Mouse (Mus musculus) left cerebral cortex, postnatal 36 days (tissue): Measurements from ENCODE around the gene Otop2. TPM values are rescaled to one million over a fixed set of nuclear protein-coding genes. Genes with fewer than 3 reads are reported as not detected.
A peak's percentile ranks its signal among the peaks of the same experiment; 100 is the strongest.

Experiments
- DNase-seq, 2 experiments: peaks; one replicate each; pipeline ENCODE4 v3.0.0; 2021 to 2022; ENCODE audit warnings: low spot score in 2 of 2, mixed read lengths in 1 of 2
- intact Hi-C: fragments of 180-260 bp; cut with DNase I; formaldehyde crosslinking; loops from one replicate; pipeline ENCODE4 v1.15.1; 2025
- total RNA-seq, 2 experiments: library from RNA; stranded (reverse); gene quantifications; 2 replicates each; pipeline ENCODE4 v1.2.3; 2021

Otop2 gene
- total RNA-seq, 2 experiments from 2014 or later = 1.1 to 2.1 TPM

- intact Hi-C loops = no loop called here
- no peak for DNase-seq
These were observed 32.2 kb upstream of the Otop2 start for GRCm38 (mm10) chr11:115274771-115275170.

- no peak for DNase-seq
- intact Hi-C loops = no loop called here
These were observed 31.5 kb upstream of the Otop2 start for GRCm38 (mm10) chr11:115275509-115275908.

GRCm38 (mm10) chr11:115275954-115276353 lies 31.0 kb upstream of the Otop2 start:
- intact Hi-C loops = no loop called here
- DNase-seq = no peak

GRCm38 (mm10) chr11:115276780-115277603 lies 30.0 kb upstream of the Otop2 start, which contains the start of gene Fdxr:
Fdxr (minus strand) TSS chr11:115277050.
- intact Hi-C loops = no loop called here

GRCm38 (mm10) chr11:115277604-115277975 lies 29.4 kb upstream of the Otop2 start:
- intact Hi-C loops = no loop called here
- no peak for DNase-seq

More at GRCm38 (mm10) chr11:115276780-115277603, 30.0 kb upstream of the Otop2 start, which contains the start of gene Fdxr:
- DNase-seq = peak; percentile 96 to 97

- no peak for DNase-seq
- intact Hi-C loops = no loop called here
These were observed 28.8 kb upstream of the Otop2 start for GRCm38 (mm10) chr11:115278176-115278575.

- no peak for DNase-seq
- intact Hi-C loops = no loop called here
These were observed 27.2 kb upstream of the Otop2 start for GRCm38 (mm10) chr11:115279726-115280125.

- intact Hi-C loops = no loop called here
- DNase-seq = no peak
These were observed 24.7 kb upstream of the Otop2 start for GRCm38 (mm10) chr11:115282295-115282694.

- no peak for DNase-seq
- intact Hi-C loops = no loop called here
These were observed 24.1 kb upstream of the Otop2 start for GRCm38 (mm10) chr11:115282723-115283485.

GRCm38 (mm10) chr11:115283486-115283765 lies 23.5 kb upstream of the Otop2 start:
- intact Hi-C loops = no loop called here
- DNase-seq = no peak

GRCm38 (mm10) chr11:115283891-115284620 lies 22.9 kb upstream of the Otop2 start:
- intact Hi-C loops = no loop called here
- DNase-seq = no peak

- DNase-seq = no peak
- intact Hi-C loops = no loop called here
These were observed 21.7 kb upstream of the Otop2 start for GRCm38 (mm10) chr11:115285282-115285681.

GRCm38 (mm10) chr11:115286201-115286993 lies 20.6 kb upstream of the Otop2 start:
- DNase-seq = peak in 1 of 2 experiments; percentile 28

GRCm38 (mm10) chr11:115287386-115287785 lies 19.6 kb upstream of the Otop2 start:
- intact Hi-C loops = no loop called here
- no peak for DNase-seq

More at GRCm38 (mm10) chr11:115286201-115286993, 20.6 kb upstream of the Otop2 start:
- intact Hi-C loops = no loop called here

- DNase-seq = no peak
- intact Hi-C loops = no loop called here
These were observed 18.7 kb upstream of the Otop2 start for GRCm38 (mm10) chr11:115288305-115288704.

- DNase-seq = no peak
- intact Hi-C loops = no loop called here
These were observed 17.1 kb upstream of the Otop2 start for GRCm38 (mm10) chr11:115289885-115290284.

- DNase-seq = no peak
- intact Hi-C loops = no loop called here
These were observed 16.6 kb upstream of the Otop2 start for GRCm38 (mm10) chr11:115290314-115290713.

- DNase-seq = no peak
- intact Hi-C loops = no loop called here
These were observed 16.0 kb upstream of the Otop2 start for GRCm38 (mm10) chr11:115290919-115291318.

GRCm38 (mm10) chr11:115291503-115291902 lies 15.5 kb upstream of the Otop2 start:
- DNase-seq = no peak
- intact Hi-C loops = no loop called here
